Mouse (Mus musculus) G1E (cell line): ENCODE results near the gene Olfr311. TPM values are rescaled to one million over a fixed set of nuclear protein-coding genes. Genes with fewer than 3 reads are reported as not detected.

Source experiments
- ATAC-seq: 2 replicates; pipeline ENCODE4 v1.8.0; 2016; ENCODE audit warnings: mild to moderate bottlenecking; ENCODE audit not compliant: insufficient number of reproducible peaks, poor library complexity, low FRiP score, severe bottlenecking; ENCODE audit errors: extremely low read depth
- DNase-seq: peaks from one replicate; pipeline ENCODE4 v3.0.0; 2012; ENCODE audit warnings: low spot score
- H3K27me3 ChIP-seq: 2 replicates; pipeline ENCODE4 v1.6.1; 2012; ENCODE audit warnings: mild to moderate bottlenecking, low read length, inconsistent platforms; ENCODE audit not compliant: insufficient read depth
- H3K36me3 ChIP-seq: replicated peaks from 2 replicates; pipeline ENCODE3; 2012; ENCODE audit warnings: mild to moderate bottlenecking, inconsistent platforms
- H3K4me1 ChIP-seq: 2 replicates; pipeline ENCODE4 v1.6.1; 2012; ENCODE audit warnings: low read depth, low read length, inconsistent platforms, mixed read lengths; ENCODE audit not compliant: insufficient read depth
- H3K4me3 ChIP-seq: 2 replicates; pipeline ENCODE4 v1.5.1; 2012; ENCODE audit warnings: low read depth, mild to moderate bottlenecking, inconsistent platforms, low read length, moderate library complexity, mixed read lengths
- H3K9me3 ChIP-seq: replicated peaks from 2 replicates; pipeline ENCODE4 v1.6.1; 2012; ENCODE audit warnings: inconsistent platforms
- CTCF ChIP-seq: IDR thresholded peaks from 2 replicates; pipeline ENCODE4 v1.5.1; 2012; ENCODE audit warnings: low read depth, low read length, inconsistent platforms, mixed read lengths
- GATA1 ChIP-seq: IDR thresholded peaks from 2 replicates; pipeline ENCODE4 v1.6.1; 2012; ENCODE audit warnings: borderline replicate concordance, low read length, inconsistent platforms, mixed read lengths
- GATA2 ChIP-seq: IDR thresholded peaks from 2 replicates; pipeline ENCODE4 v1.6.1; 2012; ENCODE audit warnings: low read depth, low read length, inconsistent platforms, borderline replicate concordance
- POLR2AphosphoS5 ChIP-seq: IDR thresholded peaks from 2 replicates; pipeline ENCODE4 v1.6.1; 2012; ENCODE audit warnings: low read depth, low read length, inconsistent platforms; ENCODE audit not compliant: insufficient replicate concordance
- TAL1 ChIP-seq: conservative IDR thresholded peaks from 2 replicates; pipeline ENCODE4 v1.6.1; 2012; ENCODE audit warnings: low read depth, low read length, inconsistent platforms, mixed read lengths
- polyA plus RNA-seq: library from polyadenylated mRNA; stranded (reverse); fragments of >175 nt; gene quantifications from 2 replicates; pipeline ENCODE4 v1.2.3, GENCODE M21; 2012
- total RNA-seq, 2 experiments: library from RNA; stranded (forward) in 1 of 2; stranded (reverse) in 1 of 2; fragments of 200-1000 nt in 1 of 2; fragments of >200 nt in 1 of 2; fragmentation: Nextera tagmentation in 1 of 2; gene quantifications; 2 replicates each; pipeline ENCODE4 v1.2.3; 2014 to 2017

Gene Olfr311
- total and polyA plus RNA-seq, 3 experiments, result 0.33 TPM; not detected in 2

- ATAC-seq, result no peak
- peaks cover 10% of the 10 kb centered on the region for H3K27me3 ChIP-seq
- TF ChIP-seq TAL1 (no peak), GATA1 (no peak), CTCF (no peak), POLR2AphosphoS5 (no peak), GATA2 (no peak)
Observed at GRCm38 (mm10) chr11:58867039-58867953, 28.2 kb downstream of the Olfr311 start, which contains the start of gene 2810021J22Rik. TSS of gene 2810021J22Rik (plus strand) at chr11:58867216.

GRCm38 (mm10) chr11:58867954-58868330 lies 28.9 kb downstream of the Olfr311 start:
- DNase-seq (no peak), ATAC-seq (no peak)
- no peaks in the 10 kb centered on the region for H3K4me1 ChIP-seq
- no peaks in the 10 kb centered on the region for H3K36me3 ChIP-seq
- TF ChIP-seq GATA1, result no peak
- no peak for TF ChIP-seq POLR2AphosphoS5
- TF ChIP-seq TAL1, result no peak
- H3K9me3 ChIP-seq, result no peaks in the 10 kb centered on the region
- H3K4me3 ChIP-seq, result no peak overlapping the region
- peaks cover 10% of the 10 kb centered on the region for H3K27me3 ChIP-seq

More at GRCm38 (mm10) chr11:58867039-58867953, 28.2 kb downstream of the Olfr311 start, which contains the start of gene 2810021J22Rik:
- Histone ChIP-seq H3K4me1 (no peaks in the 10 kb centered on the region), H3K36me3 (no peaks in the 10 kb centered on the region), H3K4me3 (no peak within 1 kb of the TSS), H3K9me3 (no peaks in the 10 kb centered on the region)
- no peak for DNase-seq

DNA sequence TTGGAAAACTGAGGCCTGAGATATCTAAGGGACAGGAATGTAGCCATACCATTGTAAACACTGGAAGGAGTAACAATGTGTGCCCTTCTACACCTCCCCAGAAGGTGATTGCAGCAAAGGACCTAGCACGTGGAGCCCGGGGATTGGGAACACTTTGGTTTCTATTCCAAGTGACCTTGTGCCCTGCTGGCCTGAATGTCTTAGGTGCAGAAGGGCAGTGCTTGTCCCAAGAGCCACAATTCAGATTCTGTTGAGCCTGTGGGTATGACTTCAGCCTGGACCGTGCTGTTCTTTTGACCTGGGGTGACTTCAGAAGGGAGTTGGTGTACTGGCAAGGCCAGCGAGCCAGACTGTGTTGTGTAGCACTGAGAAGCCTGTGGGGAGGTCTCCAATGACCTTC lies 31.9 kb downstream of the Olfr311 start:
- no peak for TF ChIP-seq TAL1
- peaks cover 10% of the 10 kb centered on the region for H3K27me3 ChIP-seq
- no peak for ATAC-seq
- H3K4me3 ChIP-seq, result no peak overlapping the region
- no peaks in the 10 kb centered on the region for H3K36me3 ChIP-seq
- DNase-seq, result no peak
- no peaks in the 10 kb centered on the region for H3K4me1 ChIP-seq
- H3K9me3 ChIP-seq, result no peaks in the 10 kb centered on the region

- Histone ChIP-seq H3K36me3 (no peaks in the 10 kb centered on the region), H3K4me3 (no peak overlapping the region), H3K27me3 (peaks cover 6% of the 10 kb centered on the region), H3K4me1 (no peaks in the 10 kb centered on the region), H3K9me3 (no peaks in the 10 kb centered on the region)
- ATAC-seq (no peak), DNase-seq (no peak)
- TF ChIP-seq GATA1 (no peak), CTCF (no peak), GATA2 (no peak), TAL1 (no peak), POLR2AphosphoS5 (no peak)
Observed at GRCm38 (mm10) chr11:58883756-58884155, 44.7 kb downstream of the Olfr311 start.

DNA sequence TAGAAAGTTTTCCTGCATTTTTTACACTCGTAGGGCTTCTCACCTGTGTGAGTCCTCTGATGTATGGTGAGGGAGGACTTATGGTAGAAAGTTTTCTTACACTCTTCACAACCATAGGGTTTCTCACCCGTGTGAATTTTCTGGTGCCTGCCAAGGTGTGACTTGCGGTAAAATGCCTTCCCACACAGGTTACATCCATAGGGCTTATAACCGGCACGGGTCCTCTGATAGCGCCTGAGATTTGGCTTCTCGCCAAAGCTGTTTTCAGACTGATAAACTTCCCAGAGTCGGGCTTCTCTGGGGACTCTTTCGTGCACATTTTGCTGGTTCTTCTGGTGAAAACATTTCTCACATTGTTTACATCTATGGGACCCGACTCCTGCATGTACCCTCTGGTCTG lies 51.5 kb downstream of the Olfr311 start:
- no peak for DNase-seq
- no peak overlapping the region for H3K4me3 ChIP-seq
- no peak for TF ChIP-seq GATA2
- no peak for TF ChIP-seq TAL1
- TF ChIP-seq GATA1, result no peak
- TF ChIP-seq CTCF, result no peak
- no peak for TF ChIP-seq POLR2AphosphoS5
- no peaks in the 10 kb centered on the region for H3K27me3 ChIP-seq
- peaks cover 51% of the 10 kb centered on the region for H3K36me3 ChIP-seq
- H3K4me1 ChIP-seq, result no peaks in the 10 kb centered on the region
- peaks cover 13% of the 10 kb centered on the region for H3K9me3 ChIP-seq
- ATAC-seq, result no peak

Other genes with a start within 250 kb of the Olfr311 start
Only the 20 nearest of the 24 such genes appear.
- gene Olfr322, start 180.5 kb upstream of the Olfr311 start, total RNA-seq (2014; fragmentation: Nextera tagmentation), result not detected in 2 replicates
- gene Olfr322, start 180.5 kb upstream of the Olfr311 start, total RNA-seq (2017), result under 0.01 and 0.16 TPM in 2 replicates
- gene Olfr322, start 180.5 kb upstream of the Olfr311 start, polyA plus RNA-seq, result not detected in 2 replicates
- gene Olfr320, start 158.2 kb upstream of the Olfr311 start, total RNA-seq (2014; fragmentation: Nextera tagmentation), result not detected in 2 replicates
- gene Olfr320, start 158.2 kb upstream of the Olfr311 start, total RNA-seq (2017), result 0.06 TPM in 1 of 2 replicates, not detected in the other
- gene Olfr320, start 158.2 kb upstream of the Olfr311 start, polyA plus RNA-seq, result not detected in 2 replicates
- gene Olfr319, start 140.1 kb upstream of the Olfr311 start, total RNA-seq (2014; fragmentation: Nextera tagmentation), result not detected in 2 replicates
- gene Olfr319, start 140.1 kb upstream of the Olfr311 start, total RNA-seq (2017), result 0.27 TPM in 1 of 2 replicates, not detected in the other
- gene Olfr319, start 140.1 kb upstream of the Olfr311 start, polyA plus RNA-seq, result not detected in 2 replicates
- 0.45 TPM in 1 of 2 replicates, not detected in the other for gene Olfr318, start 115.2 kb upstream of the Olfr311 start, total RNA-seq (2014; fragmentation: Nextera tagmentation)
- 0.06 and 0.33 TPM in 2 replicates for gene Olfr318, start 115.2 kb upstream of the Olfr311 start, total RNA-seq (2017)
- not detected in 2 replicates for gene Olfr318, start 115.2 kb upstream of the Olfr311 start, polyA plus RNA-seq
- gene Olfr317, start 100.0 kb upstream of the Olfr311 start, total RNA-seq (2014; fragmentation: Nextera tagmentation), result not detected in 2 replicates
- not detected in 2 replicates for gene Olfr317, start 100.0 kb upstream of the Olfr311 start, total RNA-seq (2017)
- not detected in 2 replicates for gene Olfr317, start 100.0 kb upstream of the Olfr311 start, polyA plus RNA-seq
- gene Olfr316, start 86.5 kb upstream of the Olfr311 start, total RNA-seq (2014; fragmentation: Nextera tagmentation), result not detected in 2 replicates
- gene Olfr316, start 86.5 kb upstream of the Olfr311 start, total RNA-seq (2017), result 0.06 and 0.33 TPM in 2 replicates
- not detected in 2 replicates for gene Olfr316, start 86.5 kb upstream of the Olfr311 start, polyA plus RNA-seq
- not detected in 2 replicates for gene Olfr315, start 66.1 kb upstream of the Olfr311 start, total RNA-seq (2014; fragmentation: Nextera tagmentation)
- gene Olfr315, start 66.1 kb upstream of the Olfr311 start, total RNA-seq (2017), result not detected in 2 replicates
- not detected in 2 replicates for gene Olfr315, start 66.1 kb upstream of the Olfr311 start, polyA plus RNA-seq
- not detected in 2 replicates for gene Olfr314, start 56.3 kb upstream of the Olfr311 start, total RNA-seq (2014; fragmentation: Nextera tagmentation)
- 0.05 and 0.06 TPM in 2 replicates for gene Olfr314, start 56.3 kb upstream of the Olfr311 start, total RNA-seq (2017)
- not detected in 2 replicates for gene Olfr314, start 56.3 kb upstream of the Olfr311 start, polyA plus RNA-seq
- not detected in 2 replicates for gene Fam183b, start 37.3 kb upstream of the Olfr311 start, total RNA-seq (2014; fragmentation: Nextera tagmentation)
- not detected in 2 replicates for gene Fam183b, start 37.3 kb upstream of the Olfr311 start, total RNA-seq (2017)
- not detected in 2 replicates for gene Fam183b, start 37.3 kb upstream of the Olfr311 start, polyA plus RNA-seq
- gene Olfr313, start 24.3 kb upstream of the Olfr311 start, total RNA-seq (2014; fragmentation: Nextera tagmentation), result not detected in 2 replicates
- gene Olfr313, start 24.3 kb upstream of the Olfr311 start, total RNA-seq (2017), result 0.11 TPM in 1 of 2 replicates, not detected in the other
- gene Olfr313, start 24.3 kb upstream of the Olfr311 start, polyA plus RNA-seq, result not detected in 2 replicates
- not detected in 2 replicates for gene Olfr312, start 10.0 kb upstream of the Olfr311 start, total RNA-seq (2014; fragmentation: Nextera tagmentation)
- gene Olfr312, start 10.0 kb upstream of the Olfr311 start, total RNA-seq (2017), result 0.05 and 0.64 TPM in 2 replicates
- gene Olfr312, start 10.0 kb upstream of the Olfr311 start, polyA plus RNA-seq, result not detected in 2 replicates
- 13.9 and 15.1 TPM in 2 replicates for gene Gm12258, start 7.9 kb downstream of the Olfr311 start, total RNA-seq (2014; fragmentation: Nextera tagmentation)
- gene Gm12258, start 7.9 kb downstream of the Olfr311 start, total RNA-seq (2017), result 8.7 and 8.8 TPM in 2 replicates
- gene Gm12258, start 7.9 kb downstream of the Olfr311 start, polyA plus RNA-seq, result 0.21 and 0.62 TPM in 2 replicates
- 1.5 and 10.3 TPM in 2 replicates for gene 2810021J22Rik, start 28.0 kb downstream of the Olfr311 start, total RNA-seq (2014; fragmentation: Nextera tagmentation)
- gene 2810021J22Rik, start 28.0 kb downstream of the Olfr311 start, total RNA-seq (2017), result 0.46 and 1.7 TPM in 2 replicates
- 0.02 TPM in 2 replicates for gene 2810021J22Rik, start 28.0 kb downstream of the Olfr311 start, polyA plus RNA-seq
- gene Zfp39, start 65.0 kb downstream of the Olfr311 start, total RNA-seq (2014; fragmentation: Nextera tagmentation), result 22.0 and 22.6 TPM in 2 replicates
- gene Zfp39, start 65.0 kb downstream of the Olfr311 start, total RNA-seq (2017), result 5.5 and 7.0 TPM in 2 replicates
- 0.80 and 0.85 TPM in 2 replicates for gene Zfp39, start 65.0 kb downstream of the Olfr311 start, polyA plus RNA-seq
- gene Btnl10, start 78.7 kb downstream of the Olfr311 start, total RNA-seq (2014; fragmentation: Nextera tagmentation), result 17.5 TPM in 1 of 2 replicates, not detected in the other
- gene Btnl10, start 78.7 kb downstream of the Olfr311 start, total RNA-seq (2017), result under 0.01 TPM in 1 of 2 replicates, not detected in the other
- gene Btnl10, start 78.7 kb downstream of the Olfr311 start, polyA plus RNA-seq, result not detected in 2 replicates
- 55.7 and 55.8 TPM in 2 replicates for gene Rnf187, start 99.7 kb downstream of the Olfr311 start, total RNA-seq (2014; fragmentation: Nextera tagmentation)
- gene Rnf187, start 99.7 kb downstream of the Olfr311 start, total RNA-seq (2017), result 72.8 and 106 TPM in 2 replicates
- gene Rnf187, start 99.7 kb downstream of the Olfr311 start, polyA plus RNA-seq, result 225 and 312 TPM in 2 replicates
- 2.7 and 23.2 TPM in 2 replicates for gene Hist3h2ba, start 109.7 kb downstream of the Olfr311 start, total RNA-seq (2014; fragmentation: Nextera tagmentation)
- 6.0 and 7.1 TPM in 2 replicates for gene Hist3h2ba, start 109.7 kb downstream of the Olfr311 start, total RNA-seq (2017)
- gene Hist3h2ba, start 109.7 kb downstream of the Olfr311 start, polyA plus RNA-seq, result 0.20 TPM in 1 of 2 replicates, not detected in the other
- gene Hist3h2a, start 115.4 kb downstream of the Olfr311 start, total RNA-seq (2014; fragmentation: Nextera tagmentation), result 93.3 and 107 TPM in 2 replicates
- 108 and 128 TPM in 2 replicates for gene Hist3h2a, start 115.4 kb downstream of the Olfr311 start, total RNA-seq (2017)
- gene Hist3h2a, start 115.4 kb downstream of the Olfr311 start, polyA plus RNA-seq, result 6.2 and 13.5 TPM in 2 replicates
- not detected in 2 replicates for gene Trim17, start 115.4 kb downstream of the Olfr311 start, total RNA-seq (2014; fragmentation: Nextera tagmentation)
- 0.11 and 0.12 TPM in 2 replicates for gene Trim17, start 115.4 kb downstream of the Olfr311 start, total RNA-seq (2017)
- gene Trim17, start 115.4 kb downstream of the Olfr311 start, polyA plus RNA-seq, result 0.12 and 7.5 TPM in 2 replicates
- 44.7 and 48.2 TPM in 2 replicates for gene Trim11, start 138.8 kb downstream of the Olfr311 start, total RNA-seq (2014; fragmentation: Nextera tagmentation)
- 32.3 and 36.4 TPM in 2 replicates for gene Trim11, start 138.8 kb downstream of the Olfr311 start, total RNA-seq (2017)
- gene Trim11, start 138.8 kb downstream of the Olfr311 start, polyA plus RNA-seq, result 69.3 and 75.9 TPM in 2 replicates